Mouse (Mus musculus) lung, postnatal 0 days (tissue): Measurements from ENCODE around the gene Tjp2. TPM values are rescaled to one million over a fixed set of nuclear protein-coding genes. Genes with fewer than 3 reads are reported as not detected.
"Not testable (repeated sequence)": the region's sequence is repeated elsewhere in the genome, so short reads cannot be mapped to it uniquely, and the experiment has no call there.

Experiments used
- ATAC-seq: fragments of 200-750 bp; cut with Nextera tagmentation; 2 replicates; pipeline ENCODE4 v1.8.0; 2017; ENCODE audit warnings: moderate library complexity
- DNase-seq: peaks from one replicate; pipeline ENCODE4 v3.0.0-alpha.2; 2016; ENCODE audit warnings: low spot score
- H3K27ac ChIP-seq: fragments of 300-500 bp; sonication (generic); 2 replicates; pipeline ENCODE4 v1.5.1; 2014; ENCODE audit warnings: antibody characterized with exemption, mild to moderate bottlenecking, low read length, mixed read lengths
- H3K27me3 ChIP-seq: fragments of 300-500 bp; sonication (generic); replicated peaks from 2 replicates; pipeline ENCODE4 v1.6.1; 2014; ENCODE audit warnings: low read length, mixed read lengths; ENCODE audit not compliant: insufficient read depth
- H3K36me3 ChIP-seq: fragments of 300-500 bp; sonication (generic); 2 replicates; pipeline ENCODE4 v1.6.1; 2014; ENCODE audit warnings: low read length, mixed read lengths; ENCODE audit not compliant: insufficient read depth
- H3K4me1 ChIP-seq: fragments of 300-500 bp; sonication (generic); 2 replicates; pipeline ENCODE4 v1.6.1; 2014; ENCODE audit warnings: antibody characterized with exemption, low read depth, low read length, mixed read lengths; ENCODE audit not compliant: insufficient read depth
- H3K4me2 ChIP-seq: fragments of 300-500 bp; sonication (generic); replicated peaks from 2 replicates; pipeline ENCODE4 v1.6.1; 2014; ENCODE audit warnings: low read depth, mild to moderate bottlenecking, low read length, moderate library complexity, mixed read lengths
- H3K4me3 ChIP-seq: fragments of 300-500 bp; sonication (generic); 2 replicates; pipeline ENCODE4 v1.5.1; 2014; ENCODE audit warnings: low read depth, low read length
- H3K9ac ChIP-seq: fragments of 300-500 bp; sonication (generic); replicated peaks from 2 replicates; pipeline ENCODE4 v1.6.1; 2014; ENCODE audit warnings: low read depth, mild to moderate bottlenecking
- H3K9me3 ChIP-seq: fragments of 300-500 bp; sonication (generic); 2 replicates; pipeline ENCODE4 v1.6.1; 2016; ENCODE audit warnings: low read length, mixed read lengths
- CTCF ChIP-seq: IDR thresholded peaks from 2 replicates; pipeline ENCODE4 v1.5.1; 2016; ENCODE audit warnings: antibody characterized with exemption, mild to moderate bottlenecking
- EP300 ChIP-seq: IDR thresholded peaks from 2 replicates; pipeline ENCODE4 v1.6.1; 2016; ENCODE audit warnings: antibody characterized with exemption, mild to moderate bottlenecking, control low read depth
- WGBS: fragments of 180-500 bp; shearing (Covaris S2); extraction: QIAGEN DNeasy Blood & Tissue Kit; methylation state at CpG from one replicate; pipeline ENCODE4 v1.1.7; 2014; 5-methylcytosine and 5-hydroxymethylcytosine counted together
- polyA plus RNA-seq: library from polyadenylated mRNA; unstranded; fragments of >200 nt; fragmentation: Nextera tagmentation; extraction: Ambion mirVana; gene quantifications from 2 replicates; pipeline ENCODE4 v1.2.1, GENCODE M21; 2015

Tjp2 gene
- polyA plus RNA-seq, 1 experiment from 2014 or later: 37.8 TPM

GRCm38 (mm10) chr19:24194216-24194615, 30.6 kb downstream of the Tjp2 start:
- TF ChIP-seq CTCF (peak; percentile 66), EP300 (no peak)
- no peak overlapping the region for H3K9ac ChIP-seq
- H3K4me1 ChIP-seq: no peaks in the 10 kb centered on the region
- no peaks in the 10 kb centered on the region for H3K36me3 ChIP-seq
- H3K27ac ChIP-seq: no peak overlapping the region
- 92% methylated on average over 4 of the region's 4 CpGs for WGBS
- ATAC-seq (no peak), DNase-seq (no peak)
- H3K4me2 ChIP-seq: no peak overlapping the region
- no peak overlapping the region for H3K4me3 ChIP-seq
- H3K27me3 ChIP-seq: no peaks in the 10 kb centered on the region
- H3K9me3 ChIP-seq: no peaks in the 10 kb centered on the region

- H3K4me2 ChIP-seq: no peak overlapping the region
- no peak overlapping the region for H3K4me3 ChIP-seq
- no peak overlapping the region for H3K9ac ChIP-seq
- TF ChIP-seq CTCF (no peak), EP300 (no peak)
- H3K27me3 ChIP-seq: no peaks in the 10 kb centered on the region
- 87% methylated on average over 5 of the region's 5 CpGs for WGBS
- no peak for ATAC-seq
- H3K9me3 ChIP-seq: no peaks in the 10 kb centered on the region
- H3K27ac ChIP-seq: no peak overlapping the region
- no peaks in the 10 kb centered on the region for H3K36me3 ChIP-seq
- no peak for DNase-seq
- no peaks in the 10 kb centered on the region for H3K4me1 ChIP-seq
These were observed 31.9 kb downstream of the Tjp2 start for GRCm38 (mm10) chr19:24192946-24193345.

- ATAC-seq: peak; percentile 71
- Histone ChIP-seq H3K4me1 (no peaks in the 10 kb centered on the region), H3K27ac (no peak overlapping the region)
These were observed 37.0 kb downstream of the Tjp2 start for GRCm38 (mm10) chr19:24187791-24188190.

GRCm38 (mm10) chr19:24187358-24187757, 37.5 kb downstream of the Tjp2 start:
- not testable (repeated sequence) for H3K27ac ChIP-seq
- 68% methylated on average over 1 of the region's 1 CpGs for WGBS

More at GRCm38 (mm10) chr19:24187791-24188190, 37.0 kb downstream of the Tjp2 start:
- Histone ChIP-seq H3K9me3 (no peaks in the 10 kb centered on the region), H3K4me3 (no peak overlapping the region), H3K4me2 (no peak overlapping the region), H3K36me3 (no peaks in the 10 kb centered on the region), H3K27me3 (no peaks in the 10 kb centered on the region), H3K9ac (no peak overlapping the region)
- peak; percentile 71 for DNase-seq
- WGBS: 48% methylated on average over 2 of the region's 2 CpGs
- TF ChIP-seq CTCF: no peak
- TF ChIP-seq EP300: no peak

GRCm38 (mm10) chr19:24183680-24184235, 41.1 kb downstream of the Tjp2 start:
- no peaks in the 10 kb centered on the region for H3K36me3 ChIP-seq
- DNase-seq (no peak), ATAC-seq (no peak)
- no peaks in the 10 kb centered on the region for H3K4me1 ChIP-seq
- H3K9me3 ChIP-seq: no peaks in the 10 kb centered on the region
- no peak overlapping the region for H3K27ac ChIP-seq
- H3K27me3 ChIP-seq: no peaks in the 10 kb centered on the region
- no peak overlapping the region for H3K4me3 ChIP-seq
- no peak overlapping the region for H3K4me2 ChIP-seq
- TF ChIP-seq EP300 (no peak), CTCF (no peak)
- H3K9ac ChIP-seq: no peak overlapping the region
- 85% methylated on average over 15 of the region's 15 CpGs for WGBS

More at GRCm38 (mm10) chr19:24187358-24187757, 37.5 kb downstream of the Tjp2 start:
- not testable (repeated sequence) for H3K36me3 ChIP-seq, H3K4me1 ChIP-seq, H3K27me3 ChIP-seq, H3K4me3 ChIP-seq, DNase-seq, H3K9me3 ChIP-seq, ATAC-seq, H3K4me2 ChIP-seq, H3K9ac ChIP-seq
- TF ChIP-seq CTCF: peak; percentile 56

- Histone ChIP-seq H3K27me3 (no peaks in the 10 kb centered on the region), H3K4me1 (peaks cover under 1% of the 10 kb centered on the region; the same call in 1 of the 2 replicates), H3K9ac (no peak overlapping the region)
These were observed 44.4 kb downstream of the Tjp2 start for GRCm38 (mm10) chr19:24180415-24180814.

GRCm38 (mm10) chr19:24178086-24178485, 46.7 kb downstream of the Tjp2 start:
- no peaks in the 10 kb centered on the region for H3K27me3 ChIP-seq
- H3K27ac ChIP-seq: no peak overlapping the region
- H3K4me2 ChIP-seq: no peak overlapping the region
- H3K9ac ChIP-seq: no peak overlapping the region
- 87% methylated on average over 2 of the region's 2 CpGs for WGBS
- no peak for TF ChIP-seq EP300
- no peak for TF ChIP-seq CTCF
- peaks cover 8% of the 10 kb centered on the region; the same call in 1 of the 2 replicates for H3K4me1 ChIP-seq
- no peak for ATAC-seq
- DNase-seq: no peak
- H3K36me3 ChIP-seq: no peaks in the 10 kb centered on the region
- no peak overlapping the region for H3K4me3 ChIP-seq
- no peaks in the 10 kb centered on the region for H3K9me3 ChIP-seq

More at GRCm38 (mm10) chr19:24180415-24180814, 44.4 kb downstream of the Tjp2 start:
- ATAC-seq (peak; percentile 33), DNase-seq (no peak)
- WGBS: 44% methylated on average over 8 of the region's 8 CpGs
- no peak overlapping the region for H3K4me2 ChIP-seq
- TF ChIP-seq EP300 (0 out of 2 replicates have a peak, but pooled peaks have one; percentile 12), CTCF (no peak)
- no peaks in the 10 kb centered on the region for H3K36me3 ChIP-seq
- no peak overlapping the region for H3K27ac ChIP-seq
- no peak overlapping the region for H3K4me3 ChIP-seq
- H3K9me3 ChIP-seq: no peaks in the 10 kb centered on the region
